Mouse (Mus musculus) embryonic facial prominence, embryonic 13.5 days (tissue): Measurements from ENCODE around the gene Rnase2b. TPM values are rescaled to one million over a fixed set of nuclear protein-coding genes. Genes with fewer than 3 reads are reported as not detected.
A peak's percentile ranks its signal among the peaks of the same experiment; 100 is the strongest.
"Not testable (repeated sequence)": the region's sequence is repeated elsewhere in the genome, so short reads cannot be mapped to it uniquely, and the experiment has no call there.

ENCODE experiments used
- ATAC-seq: fragments of 200-750 bp; cut with Nextera tagmentation; 2 replicates; pipeline ENCODE4 v1.8.0; 2017; ENCODE audit warnings: low read depth; ENCODE audit not compliant: insufficient number of reproducible peaks, insufficient read depth, low FRiP score, low TSS enrichment
- H3K27ac ChIP-seq: fragments of 300-500 bp; sonication (generic); 2 replicates; pipeline ENCODE4 v1.5.1; 2015; ENCODE audit warnings: moderate library complexity, mild to moderate bottlenecking, inconsistent platforms
- H3K27me3 ChIP-seq: fragments of 300-500 bp; sonication (generic); 2 replicates; pipeline ENCODE4 v1.6.1; 2015; ENCODE audit warnings: mild to moderate bottlenecking, inconsistent platforms
- H3K36me3 ChIP-seq: fragments of 300-500 bp; sonication (generic); 2 replicates; pipeline ENCODE4 v1.6.1; 2015; ENCODE audit warnings: mild to moderate bottlenecking, inconsistent platforms
- H3K4me1 ChIP-seq: fragments of 300-500 bp; sonication (generic); 2 replicates; pipeline ENCODE4 v1.6.1; 2015; ENCODE audit warnings: inconsistent platforms
- H3K4me2 ChIP-seq: fragments of 300-500 bp; sonication (generic); 2 replicates; pipeline ENCODE4 v1.6.1; 2015; ENCODE audit warnings: moderate library complexity, mild to moderate bottlenecking, inconsistent platforms
- H3K4me3 ChIP-seq: fragments of 300-500 bp; sonication (generic); 2 replicates; pipeline ENCODE4 v1.5.1; 2015; ENCODE audit warnings: mild to moderate bottlenecking, inconsistent platforms
- H3K9ac ChIP-seq: fragments of 300-500 bp; sonication (generic); 2 replicates; pipeline ENCODE4 v1.6.1; 2015; ENCODE audit warnings: mild to moderate bottlenecking, inconsistent platforms
- H3K9me3 ChIP-seq: fragments of 300-500 bp; sonication (generic); 2 replicates; pipeline ENCODE4 v1.6.1; 2016; ENCODE audit warnings: inconsistent platforms
- WGBS: fragments of 180-500 bp; shearing (Covaris S2); methylation state at CpG from one replicate; pipeline ENCODE4 v1.1.7; 2015; ENCODE audit warnings: mixed read lengths; 5-methylcytosine and 5-hydroxymethylcytosine counted together
- polyA plus RNA-seq: library from polyadenylated mRNA; unstranded; fragments of >200 nt; fragmentation: Nextera tagmentation; extraction: Ambion mirVana; gene quantifications from 2 replicates; pipeline ENCODE4 v1.2.1, GENCODE M21; 2015

Gene Rnase2b
- polyA plus RNA-seq = not detected in 2 replicates

DNA sequence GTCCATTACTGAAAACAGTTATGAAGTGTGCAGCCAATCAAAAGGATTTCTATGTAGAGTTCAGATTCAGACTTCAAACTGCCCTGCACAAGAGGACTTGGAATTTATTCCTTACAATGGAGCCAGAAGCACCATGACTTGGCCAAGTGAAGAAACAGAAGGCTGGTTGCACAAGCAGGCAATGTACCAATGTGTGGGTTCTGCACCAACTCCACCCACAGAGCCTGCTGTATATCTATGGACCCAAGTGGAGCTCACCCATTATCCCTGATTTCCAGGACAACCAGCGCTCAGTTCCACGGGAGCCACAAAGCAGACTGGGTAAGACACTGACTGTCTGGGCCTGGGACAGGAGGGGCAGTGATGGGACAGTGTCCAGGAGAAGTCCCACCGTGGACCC is at the start of gene Rnase2b:
TSS of gene Rnase2b (plus strand) at position 285 of the 400 bp plus-strand sequence.
- not testable (repeated sequence) for ATAC-seq, H3K4me3 ChIP-seq, H3K9ac ChIP-seq, H3K27me3 ChIP-seq, H3K27ac ChIP-seq, H3K4me2 ChIP-seq, H3K9me3 ChIP-seq, H3K36me3 ChIP-seq, H3K4me1 ChIP-seq
- 95% methylated on average over 3 of the region's 3 CpGs for WGBS

DNA sequence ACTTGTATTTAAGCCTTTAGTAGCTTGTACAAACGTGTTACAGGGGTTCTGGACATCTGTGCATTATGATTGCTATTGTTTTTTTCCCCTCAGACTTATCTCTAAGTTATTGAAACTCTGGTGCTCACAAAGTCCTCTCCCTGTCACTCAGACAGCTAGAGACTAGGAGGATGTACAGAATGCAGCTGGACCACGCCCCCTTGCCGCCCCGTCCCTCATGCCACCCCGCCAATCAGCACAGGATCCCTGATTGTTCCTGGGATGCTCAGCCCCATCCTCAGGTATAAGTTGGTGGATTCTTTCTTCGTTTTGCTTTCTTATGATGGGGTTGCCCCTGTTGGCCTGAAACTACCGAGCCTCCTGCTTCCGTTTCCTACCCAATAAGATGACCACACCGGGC is 48.6 kb upstream of the Rnase2b start:
- no peaks in the 10 kb centered on the region for H3K4me1 ChIP-seq
- ATAC-seq = no peak
- 25% methylated on average over 9 of the region's 9 CpGs for WGBS

DNA sequence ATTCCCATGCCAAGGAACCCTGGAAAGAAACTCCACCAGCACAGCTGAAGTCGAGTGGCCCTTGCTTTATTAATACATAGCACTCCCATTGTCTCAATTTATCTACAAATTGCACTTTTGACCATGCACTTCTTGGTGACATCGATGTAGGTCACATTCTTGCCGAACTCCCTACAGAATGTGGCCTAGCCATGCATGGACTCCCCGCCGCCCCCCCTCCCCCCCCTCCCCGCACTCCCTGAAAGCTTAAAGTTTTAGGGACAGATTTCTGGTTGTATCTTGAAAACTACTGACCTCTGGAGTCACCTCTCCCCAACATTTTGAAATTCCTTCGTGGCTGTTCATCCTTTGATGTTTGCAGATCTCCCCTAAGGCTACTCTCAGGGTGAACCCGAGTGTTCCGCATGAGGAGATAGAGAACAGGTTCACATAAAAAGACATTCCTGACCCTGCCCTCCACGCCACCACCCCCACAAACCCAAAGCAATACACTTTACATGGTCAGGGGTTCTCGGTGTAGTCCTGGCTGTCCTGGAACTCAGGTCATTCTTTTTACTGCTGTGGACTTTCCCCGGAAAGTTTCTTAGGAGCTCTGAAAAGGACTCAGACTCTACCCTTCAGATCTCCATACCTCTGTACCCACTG is 48.0 kb upstream of the Rnase2b start, which contains the start of gene Eddm3b:
TSS of gene Eddm3b (plus strand) at position 511 of the 645 bp plus-strand sequence.
- no peak for ATAC-seq

More for the DNA sequence above, 48.6 kb upstream of the Rnase2b start:
- no peak overlapping the region for H3K27ac ChIP-seq
- no peaks in the 10 kb centered on the region for H3K27me3 ChIP-seq
- no peak overlapping the region for H3K4me3 ChIP-seq
- H3K4me2 ChIP-seq = peak overlapping the region; percentile 36
- no peaks in the 10 kb centered on the region; the same call in 1 of the 2 replicates for H3K9me3 ChIP-seq
- H3K36me3 ChIP-seq = no peaks in the 10 kb centered on the region
- no peak overlapping the region for H3K9ac ChIP-seq

DNA sequence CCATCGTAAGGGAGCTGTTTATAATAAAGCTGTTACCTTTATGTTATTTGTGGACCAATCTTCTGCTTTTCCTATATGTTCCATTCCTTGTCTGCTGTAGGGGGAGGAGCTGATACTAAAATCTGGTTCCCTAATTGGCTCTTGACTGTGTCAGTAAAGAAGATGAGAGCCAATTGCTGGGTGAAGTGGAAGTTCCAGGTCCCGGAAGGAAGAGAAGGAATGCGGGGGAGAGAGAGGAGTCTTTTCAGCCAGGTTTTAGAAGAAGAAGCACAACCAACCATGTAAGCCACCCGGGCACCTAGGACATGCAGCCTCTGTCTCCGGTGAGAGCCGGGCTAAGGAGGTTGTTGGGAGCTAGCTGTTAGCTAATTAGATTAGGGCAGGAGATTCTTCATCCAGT is 36.4 kb upstream of the Rnase2b start:
- no peaks in the 10 kb centered on the region for H3K36me3 ChIP-seq
- no peak overlapping the region for H3K4me2 ChIP-seq
- no peaks in the 10 kb centered on the region for H3K27me3 ChIP-seq
- ATAC-seq = no peak
- 0 out of 2 replicates have a peak, but pooled peaks cover 3% of the 10 kb centered on the region for H3K4me1 ChIP-seq
- 83% methylated on average over 6 of the region's 6 CpGs for WGBS
- H3K9ac ChIP-seq = no peak overlapping the region
- no peak overlapping the region for H3K27ac ChIP-seq
- no peaks in the 10 kb centered on the region for H3K9me3 ChIP-seq
- H3K4me3 ChIP-seq = no peak overlapping the region

More for the DNA sequence above, 48.0 kb upstream of the Rnase2b start, which contains the start of gene Eddm3b:
- H3K9me3 ChIP-seq = no peaks in the 10 kb centered on the region; the same call in 1 of the 2 replicates
- H3K36me3 ChIP-seq = no peaks in the 10 kb centered on the region
- no peaks in the 10 kb centered on the region for H3K4me1 ChIP-seq
- H3K27me3 ChIP-seq = no peaks in the 10 kb centered on the region
- H3K27ac ChIP-seq = no peak within 1 kb of the TSS
- H3K9ac ChIP-seq = no peak within 1 kb of the TSS
- H3K4me3 ChIP-seq = no peak within 1 kb of the TSS
- 25% methylated on average over 12 of the region's 12 CpGs for WGBS
- H3K4me2 ChIP-seq = peak within 1 kb of the TSS; percentile 36

- H3K4me1 ChIP-seq = no peaks in the 10 kb centered on the region
- no peak overlapping the region for H3K4me3 ChIP-seq
- ATAC-seq = no peak; the same call in 1 of the 2 replicates
- no peak overlapping the region for H3K9ac ChIP-seq
- WGBS = 65% methylated on average over 2 of the region's 2 CpGs
- no peak overlapping the region for H3K4me2 ChIP-seq
- H3K27ac ChIP-seq = no peak overlapping the region
- no peaks in the 10 kb centered on the region for H3K9me3 ChIP-seq
- no peaks in the 10 kb centered on the region for H3K27me3 ChIP-seq
- H3K36me3 ChIP-seq = no peaks in the 10 kb centered on the region
These were observed 34.3 kb upstream of the Rnase2b start for GRCm38 (mm10) chr14:51127648-51128258.

GRCm38 (mm10) chr14:51128775-51129623 is 33.1 kb upstream of the Rnase2b start:
- no peaks in the 10 kb centered on the region for H3K4me1 ChIP-seq
- 80% methylated on average over 9 of the region's 9 CpGs for WGBS
- no peak overlapping the region for H3K4me2 ChIP-seq
- ATAC-seq = no peak
- no peak overlapping the region for H3K9ac ChIP-seq
- H3K4me3 ChIP-seq = no peak overlapping the region
- no peak overlapping the region for H3K27ac ChIP-seq
- H3K27me3 ChIP-seq = no peaks in the 10 kb centered on the region
- H3K9me3 ChIP-seq = no peaks in the 10 kb centered on the region
- H3K36me3 ChIP-seq = no peaks in the 10 kb centered on the region

DNA sequence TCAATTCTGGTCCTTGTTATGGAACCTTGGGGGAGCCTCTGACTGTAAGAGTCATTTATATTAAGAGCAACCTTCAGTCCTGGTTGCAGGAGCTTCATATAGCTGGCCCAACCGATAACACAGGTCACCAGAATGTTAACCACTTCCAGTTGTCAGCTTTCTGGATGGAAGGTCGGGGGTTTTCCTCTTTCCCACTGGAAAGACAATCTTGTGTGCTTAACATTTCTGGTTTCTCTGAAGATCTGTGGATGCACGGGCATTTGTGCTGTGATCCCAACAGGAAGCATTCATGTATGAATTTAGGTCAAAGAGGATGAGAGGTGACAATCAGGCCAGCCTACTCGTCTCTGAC is 32.5 kb upstream of the Rnase2b start:
- H3K4me1 ChIP-seq = no peaks in the 10 kb centered on the region
- no peaks in the 10 kb centered on the region for H3K9me3 ChIP-seq
- H3K27me3 ChIP-seq = no peaks in the 10 kb centered on the region
- no peak overlapping the region for H3K4me2 ChIP-seq
- no peaks in the 10 kb centered on the region for H3K36me3 ChIP-seq
- H3K9ac ChIP-seq = no peak overlapping the region
- H3K27ac ChIP-seq = no peak overlapping the region
- H3K4me3 ChIP-seq = no peak overlapping the region
- ATAC-seq = no peak
- WGBS = 64% methylated on average over 4 of the region's 4 CpGs

- Histone ChIP-seq H3K4me3 (no peak overlapping the region), H3K9me3 (no peaks in the 10 kb centered on the region), H3K4me1 (no peaks in the 10 kb centered on the region), H3K4me2 (no peak overlapping the region), H3K9ac (no peak overlapping the region), H3K36me3 (no peaks in the 10 kb centered on the region), H3K27me3 (no peaks in the 10 kb centered on the region), H3K27ac (no peak overlapping the region)
- 89% methylated on average over 9 of the region's 9 CpGs for WGBS
- no peak for ATAC-seq
These were observed 31.6 kb upstream of the Rnase2b start for GRCm38 (mm10) chr14:51130315-51130940.

DNA sequence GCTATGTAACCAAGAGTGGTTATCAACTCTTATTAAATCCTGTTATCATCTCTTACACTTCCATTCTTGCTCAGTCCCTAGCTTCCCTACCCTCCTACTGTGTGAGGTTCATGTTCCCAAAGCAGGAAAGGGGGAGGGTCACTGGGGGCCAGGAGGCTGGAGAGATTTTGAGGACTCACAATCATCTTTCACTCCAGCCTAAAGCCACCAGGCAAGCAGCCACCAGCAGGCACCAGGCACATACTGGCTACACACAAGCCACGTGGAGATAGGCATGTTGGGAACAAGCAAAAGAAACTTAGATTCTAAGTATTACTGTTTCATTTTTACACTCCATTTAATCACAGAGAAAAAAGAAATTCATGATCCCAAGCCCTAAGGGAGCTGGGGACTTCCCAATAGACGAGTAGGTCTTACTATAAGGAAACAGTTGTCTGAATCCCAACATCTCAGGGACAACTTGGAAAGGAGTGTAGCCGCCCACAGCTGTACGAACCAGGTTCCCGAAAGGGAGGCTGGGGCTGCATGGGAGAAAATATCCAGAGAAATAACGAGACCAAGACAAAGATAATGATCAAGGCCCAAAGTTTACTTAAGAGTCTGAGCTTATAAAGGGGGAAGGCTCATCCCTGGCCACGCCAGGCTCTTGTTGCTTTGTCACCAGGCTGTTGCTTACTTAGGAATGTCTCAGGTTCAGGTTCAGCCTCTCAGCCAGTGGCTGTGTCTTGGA is 30.8 kb upstream of the Rnase2b start:
- Histone ChIP-seq H3K27me3 (no peaks in the 10 kb centered on the region), H3K36me3 (no peaks in the 10 kb centered on the region), H3K27ac (no peak overlapping the region), H3K4me3 (no peak overlapping the region), H3K9ac (no peak overlapping the region), H3K4me1 (no peaks in the 10 kb centered on the region), H3K9me3 (no peaks in the 10 kb centered on the region), H3K4me2 (no peak overlapping the region)
- ATAC-seq = no peak
- 74% methylated on average over 7 of the region's 7 CpGs for WGBS

DNA sequence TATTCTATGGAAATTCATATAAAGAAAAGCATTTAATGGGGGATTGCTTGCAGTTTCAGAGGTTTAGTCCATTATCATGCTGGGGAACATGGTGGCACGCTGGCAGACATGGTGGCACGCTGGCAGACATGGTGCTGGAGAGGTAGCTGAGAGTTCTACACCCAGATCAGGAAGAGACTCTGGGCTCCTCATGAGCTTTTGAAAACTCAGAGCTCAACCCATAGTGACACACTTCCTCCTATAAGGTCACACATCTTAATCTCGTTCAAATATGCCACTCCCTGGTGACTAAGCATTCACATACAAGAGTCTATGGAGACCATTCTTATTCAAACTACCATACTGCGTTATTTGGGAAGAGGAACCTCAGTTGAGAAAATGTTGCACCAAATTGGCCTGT is 29.7 kb upstream of the Rnase2b start:
- no peak overlapping the region for H3K4me2 ChIP-seq
- H3K36me3 ChIP-seq = no peaks in the 10 kb centered on the region
- H3K4me1 ChIP-seq = no peaks in the 10 kb centered on the region
- H3K9ac ChIP-seq = no peak overlapping the region
- no peak overlapping the region for H3K4me3 ChIP-seq
- H3K27ac ChIP-seq = no peak overlapping the region
- H3K27me3 ChIP-seq = no peaks in the 10 kb centered on the region
- no peak for ATAC-seq
- no peaks in the 10 kb centered on the region for H3K9me3 ChIP-seq
- 93% methylated on average over 4 of the region's 4 CpGs for whole genome bisulfite sequencing

- Histone ChIP-seq H3K9ac (no peak overlapping the region), H3K27ac (no peak overlapping the region), H3K4me3 (no peak overlapping the region), H3K27me3 (no peaks in the 10 kb centered on the region), H3K4me2 (no peak overlapping the region), H3K36me3 (no peaks in the 10 kb centered on the region), H3K4me1 (no peaks in the 10 kb centered on the region), H3K9me3 (no peaks in the 10 kb centered on the region)
- no peak for ATAC-seq
- WGBS = 76% methylated on average over 2 of the region's 2 CpGs
These were observed 21.7 kb upstream of the Rnase2b start for GRCm38 (mm10) chr14:51140342-51140741.
